In genomic region chr5:138195463-138195862, GRCm38 (mm10) we compare ENCODE assay signal across 8 mouse cellular contexts. TPM values are rescaled to one million over a fixed set of nuclear protein-coding genes. Genes with fewer than 3 reads are reported as not detected.
DNase-seq lines count a peak whose midpoint lies in the region; ATAC-seq lines count a peak whose summit lies in the region.

No protein-coding gene starts in this region.

- 73% methylated on average over 7 of the region's 7 CpGs for WGBS in liver, embryonic 11.5 days
- 75% methylated on average over 7 of the region's 7 CpGs for WGBS in forebrain, embryonic 14.5 days
- 69% methylated on average over 7 of the region's 7 CpGs for WGBS in limb, embryonic 15.5 days
- 77% methylated on average over 7 of the region's 7 CpGs for WGBS in stomach, embryonic 14.5 days

- no peaks in the 10 kb centered on the region for H3K27me3 ChIP-seq in liver, embryonic 11.5 days (replicated peaks; ENCODE audit: control insufficient read depth, insufficient read depth, low read length)
- H3K27me3 ChIP-seq in forebrain, embryonic 14.5 days (replicated peaks; ENCODE audit: control insufficient read depth, insufficient read depth, low read length) = no peaks in the 10 kb centered on the region
- H3K27me3 ChIP-seq in limb, embryonic 15.5 days = no peaks in the 10 kb centered on the region
- H3K27me3 ChIP-seq in stomach, embryonic 14.5 days (ENCODE audit: control insufficient read depth, insufficient read depth, low read length) = no peaks in the 10 kb centered on the region

- no peak for DNase-seq in liver, embryonic 11.5 days (ENCODE audit: low spot score)
- no peak for DNase-seq in liver
- no peak for DNase-seq in forebrain, embryonic 14.5 days (ENCODE audit: low spot score)
- DNase-seq in layer of hippocampus, postnatal 14 days (ENCODE audit: low spot score in 2 of 2) = no peak
- no peak for DNase-seq in kidney, adult 8-10 months
- DNase-seq in cerebellum, adult 9-10 months = no peak

- H3K27ac ChIP-seq in liver, embryonic 11.5 days (ENCODE audit: low read depth, low read length) = no peak overlapping the region
- no peak overlapping the region for H3K27ac ChIP-seq in forebrain, embryonic 14.5 days (ENCODE audit: low read depth, low read length)
- H3K27ac ChIP-seq in limb, embryonic 15.5 days = no peak overlapping the region
- no peak overlapping the region for H3K27ac ChIP-seq in stomach, embryonic 14.5 days (ENCODE audit: low read length)

- H3K4me1 ChIP-seq in liver, embryonic 11.5 days (replicated peaks; ENCODE audit: control insufficient read depth, insufficient read depth, low read length) = no peaks in the 10 kb centered on the region; the same call in 1 of the 2 replicates
- no peaks in the 10 kb centered on the region; the same call in 1 of the 2 replicates for H3K4me1 ChIP-seq in forebrain, embryonic 14.5 days (ENCODE audit: control insufficient read depth, insufficient read depth, low read length)
- H3K4me1 ChIP-seq in limb, embryonic 15.5 days = peaks cover 7% of the 10 kb centered on the region
- peaks cover 3% of the 10 kb centered on the region; the same call in 1 of the 2 replicates for H3K4me1 ChIP-seq in stomach, embryonic 14.5 days (ENCODE audit: control insufficient read depth, insufficient read depth, low read length)

- no peaks in the 10 kb centered on the region for H3K9me3 ChIP-seq in liver, embryonic 11.5 days (ENCODE audit: control insufficient read depth, low read length)
- no peaks in the 10 kb centered on the region for H3K9me3 ChIP-seq in forebrain, embryonic 14.5 days (replicated peaks; ENCODE audit: control insufficient read depth, low read length)
- no peaks in the 10 kb centered on the region for H3K9me3 ChIP-seq in limb, embryonic 15.5 days
- H3K9me3 ChIP-seq in stomach, embryonic 14.5 days (ENCODE audit: control insufficient read depth, low read depth, low read length) = no peaks in the 10 kb centered on the region

- H3K9ac ChIP-seq in liver, embryonic 11.5 days (ENCODE audit: low read depth, low read length) = no peak overlapping the region
- peak overlapping the region; percentile 94; the same call in 1 of the 2 replicates for H3K9ac ChIP-seq in forebrain, embryonic 14.5 days (ENCODE audit: low read length)
- H3K9ac ChIP-seq in limb, embryonic 15.5 days = no peak overlapping the region
- H3K9ac ChIP-seq in stomach, embryonic 14.5 days (replicated peaks; ENCODE audit: low read depth, low read length) = 0 out of 2 replicates have a peak overlapping the region, but pooled peaks have one; percentile 1

- no peak for ATAC-seq in liver, embryonic 11.5 days (replicated peaks; ENCODE audit: low FRiP score)
- ATAC-seq in forebrain, embryonic 14.5 days = no peak
- ATAC-seq in limb, embryonic 15.5 days (ENCODE audit: insufficient number of reproducible peaks, low FRiP score, low TSS enrichment, low read depth) = no peak
- no peak for ATAC-seq in stomach, embryonic 14.5 days (ENCODE audit: insufficient number of reproducible peaks, insufficient read depth, low FRiP score, low read depth)

- H3K4me2 ChIP-seq in liver, embryonic 11.5 days = peak overlapping the region; percentile 99
- H3K4me2 ChIP-seq in forebrain, embryonic 14.5 days (ENCODE audit: low read length) = peak overlapping the region; percentile 97
- peak overlapping the region; percentile 78 for H3K4me2 ChIP-seq in limb, embryonic 15.5 days
- H3K4me2 ChIP-seq in stomach, embryonic 14.5 days (replicated peaks; ENCODE audit: low read depth, low read length) = peak overlapping the region; percentile 91

- peak overlapping the region; percentile 77 for H3K4me3 ChIP-seq in liver, embryonic 11.5 days (ENCODE audit: low read depth, low read length)
- H3K4me3 ChIP-seq in forebrain, embryonic 14.5 days (ENCODE audit: low read depth, low read length) = peak overlapping the region; percentile 70
- peak overlapping the region; percentile 74; the same call in 1 of the 2 replicates for H3K4me3 ChIP-seq in limb, embryonic 15.5 days
- H3K4me3 ChIP-seq in stomach, embryonic 14.5 days (ENCODE audit: low read depth, low read length) = 0 out of 2 replicates have a peak overlapping the region, but pooled peaks have one; percentile 73

- H3K36me3 ChIP-seq in liver, embryonic 11.5 days (ENCODE audit: control insufficient read depth, insufficient read depth, low read length) = no peaks in the 10 kb centered on the region
- peaks cover 23% of the 10 kb centered on the region for H3K36me3 ChIP-seq in forebrain, embryonic 14.5 days (ENCODE audit: control insufficient read depth, insufficient read depth, low read length)
- peaks cover 25% of the 10 kb centered on the region for H3K36me3 ChIP-seq in limb, embryonic 15.5 days
- H3K36me3 ChIP-seq in stomach, embryonic 14.5 days (ENCODE audit: control insufficient read depth, insufficient read depth, low read length) = 0 out of 2 replicates have a peak, but pooled peaks cover 4% of the 10 kb centered on the region

RNA-seq across cellular contexts. Expression of gene Mblac1, which starts 1.3 kb away (rescaled TPM):
- polyA plus RNA-seq in liver, embryonic 11.5 days (2014; fragmentation: Nextera tagmentation; extraction: Ambion mirVana) = 5.8 and 6.3 TPM in 2 replicates
- 11.9 and 13.1 TPM in 2 replicates for polyA plus RNA-seq in forebrain, embryonic 14.5 days (2014; fragmentation: Nextera tagmentation; extraction: Ambion mirVana)
- 8.4 and 9.2 TPM in 2 replicates for polyA plus RNA-seq in limb, embryonic 15.5 days (2015; fragmentation: Nextera tagmentation; extraction: Ambion mirVana)
- 7.5 and 8.2 TPM in 2 replicates for polyA plus RNA-seq in stomach, embryonic 14.5 days (2014; fragmentation: Nextera tagmentation; extraction: Ambion mirVana)
- 10 to 100 TPM; 10.1 to 11.7 TPM for total RNA-seq in layer of hippocampus, postnatal 14 days (2021)

RNA-seq across cellular contexts. Expression of gene Cnpy4, which starts 8.2 kb away (rescaled TPM):
- 36.0 and 38.7 TPM in 2 replicates for polyA plus RNA-seq in liver, embryonic 11.5 days (2014; fragmentation: Nextera tagmentation; extraction: Ambion mirVana)
- 36.4 and 37.1 TPM in 2 replicates for polyA plus RNA-seq in forebrain, embryonic 14.5 days (2014; fragmentation: Nextera tagmentation; extraction: Ambion mirVana)
- polyA plus RNA-seq in limb, embryonic 15.5 days (2015; fragmentation: Nextera tagmentation; extraction: Ambion mirVana) = 69.4 and 69.7 TPM in 2 replicates
- polyA plus RNA-seq in stomach, embryonic 14.5 days (2014; fragmentation: Nextera tagmentation; extraction: Ambion mirVana) = 54.2 and 56.0 TPM in 2 replicates
- 10 to 100 TPM; 13.0 to 15.9 TPM for total RNA-seq in layer of hippocampus, postnatal 14 days (2021)

RNA-seq across cellular contexts. Expression of gene Taf6, which starts 8.2 kb away (rescaled TPM):
- polyA plus RNA-seq in liver, embryonic 11.5 days (2014; fragmentation: Nextera tagmentation; extraction: Ambion mirVana) = 91.9 and 95.0 TPM in 2 replicates
- 95.4 and 96.5 TPM in 2 replicates for polyA plus RNA-seq in forebrain, embryonic 14.5 days (2014; fragmentation: Nextera tagmentation; extraction: Ambion mirVana)
- 73.8 and 74.8 TPM in 2 replicates for polyA plus RNA-seq in limb, embryonic 15.5 days (2015; fragmentation: Nextera tagmentation; extraction: Ambion mirVana)
- 89.8 and 93.8 TPM in 2 replicates for polyA plus RNA-seq in stomach, embryonic 14.5 days (2014; fragmentation: Nextera tagmentation; extraction: Ambion mirVana)
- 10 to 100 TPM; 33.8 to 36.0 TPM for total RNA-seq in layer of hippocampus, postnatal 14 days (2021)

RNA-seq across cellular contexts. Expression of gene Mcm7, which starts 23.2 kb away (rescaled TPM):
- 308 and 341 TPM in 2 replicates for polyA plus RNA-seq in liver, embryonic 11.5 days (2014; fragmentation: Nextera tagmentation; extraction: Ambion mirVana)
- polyA plus RNA-seq in forebrain, embryonic 14.5 days (2014; fragmentation: Nextera tagmentation; extraction: Ambion mirVana) = 176 and 181 TPM in 2 replicates
- 139 and 143 TPM in 2 replicates for polyA plus RNA-seq in limb, embryonic 15.5 days (2015; fragmentation: Nextera tagmentation; extraction: Ambion mirVana)
- 154 TPM in 2 replicates for polyA plus RNA-seq in stomach, embryonic 14.5 days (2014; fragmentation: Nextera tagmentation; extraction: Ambion mirVana)
- total RNA-seq in layer of hippocampus, postnatal 14 days (2021) = 10 to 100 TPM; 21.3 to 21.8 TPM

RNA-seq across cellular contexts. Expression of gene Ap4m1, which starts 23.7 kb away (rescaled TPM):
- polyA plus RNA-seq in liver, embryonic 11.5 days (2014; fragmentation: Nextera tagmentation; extraction: Ambion mirVana) = 11.3 and 14.2 TPM in 2 replicates
- polyA plus RNA-seq in forebrain, embryonic 14.5 days (2014; fragmentation: Nextera tagmentation; extraction: Ambion mirVana) = 16.4 and 17.0 TPM in 2 replicates
- polyA plus RNA-seq in limb, embryonic 15.5 days (2015; fragmentation: Nextera tagmentation; extraction: Ambion mirVana) = 22.8 and 24.3 TPM in 2 replicates
- 22.3 and 22.5 TPM in 2 replicates for polyA plus RNA-seq in stomach, embryonic 14.5 days (2014; fragmentation: Nextera tagmentation; extraction: Ambion mirVana)
- 10 to 100 TPM; 23.7 to 26.6 TPM for total RNA-seq in layer of hippocampus, postnatal 14 days (2021)

Comparison
In these comparisons a context has a peak if more than half of its experiments do, and no peak if none do; other contexts are left out.
1. H3K9ac ChIP-seq: peak in forebrain, embryonic 14.5 days (single experiment) and stomach, embryonic 14.5 days (single experiment); none in liver, embryonic 11.5 days (single experiment) and limb, embryonic 15.5 days (single experiment).
2. Peak in every context shown above with its lines, with median percentiles within 50 percentile points of each other: H3K4me2 ChIP-seq and H3K4me3 ChIP-seq.